Mouse (Mus musculus): Measurements from ENCODE around the gene Bmp10. TPM values are rescaled to one million over a fixed set of nuclear protein-coding genes. Genes with fewer than 3 reads are reported as not detected.

Gene Bmp10
- polyA plus RNA-seq, 1 experiment from 2014 or later = 0.32 TPM

- Histone ChIP-seq H3K4me1 (peaks cover 21% of the 10 kb centered on the region), H3K4me2 (no peak overlapping the region), H3K4me3 (no peak overlapping the region), H3K27ac (no peak overlapping the region), H3K9me3 (replicated peaks) (no peaks in the 10 kb centered on the region), H3K9ac (no peak overlapping the region), H3K36me3 (no peaks in the 10 kb centered on the region), H3K27me3 (replicated peaks) (no peaks in the 10 kb centered on the region)
- ATAC-seq = no peak
- WGBS (ENCODE audit: insufficient replicate concordance) = 50% methylated on average over 6 of the region's 6 CpGs
These were observed 27.3 kb upstream of the Bmp10 start for GRCm38 (mm10) chr6:87401456-87401855.

- WGBS (ENCODE audit: insufficient replicate concordance) = 36% methylated on average over 3 of the region's 3 CpGs
- Histone ChIP-seq H3K4me1 (0 out of 2 replicates have a peak, but pooled peaks cover 8% of the 10 kb centered on the region), H3K4me2 (no peak overlapping the region), H3K9ac (no peak overlapping the region; the same call in 1 of the 2 replicates), H3K27ac (no peak overlapping the region), H3K4me3 (no peak overlapping the region), H3K9me3 (replicated peaks) (no peaks in the 10 kb centered on the region), H3K27me3 (replicated peaks) (no peaks in the 10 kb centered on the region), H3K36me3 (no peaks in the 10 kb centered on the region)
- no peak for ATAC-seq
These were observed 16.8 kb upstream of the Bmp10 start for GRCm38 (mm10) chr6:87412011-87412410.

- H3K9me3 ChIP-seq (replicated peaks) = no peaks in the 10 kb centered on the region
- no peaks in the 10 kb centered on the region for H3K27me3 ChIP-seq (replicated peaks)
- no peak overlapping the region for H3K4me3 ChIP-seq
- ATAC-seq = no peak
- 48% methylated on average over 7 of the region's 7 CpGs for WGBS (ENCODE audit: insufficient replicate concordance)
- no peak overlapping the region for H3K9ac ChIP-seq
- no peak overlapping the region for H3K4me2 ChIP-seq
- H3K4me1 ChIP-seq = peaks cover 15% of the 10 kb centered on the region
- H3K36me3 ChIP-seq = no peaks in the 10 kb centered on the region
- no peak overlapping the region for H3K27ac ChIP-seq
These were observed 6.5 kb upstream of the Bmp10 start for GRCm38 (mm10) chr6:87422304-87422703.

DNA sequence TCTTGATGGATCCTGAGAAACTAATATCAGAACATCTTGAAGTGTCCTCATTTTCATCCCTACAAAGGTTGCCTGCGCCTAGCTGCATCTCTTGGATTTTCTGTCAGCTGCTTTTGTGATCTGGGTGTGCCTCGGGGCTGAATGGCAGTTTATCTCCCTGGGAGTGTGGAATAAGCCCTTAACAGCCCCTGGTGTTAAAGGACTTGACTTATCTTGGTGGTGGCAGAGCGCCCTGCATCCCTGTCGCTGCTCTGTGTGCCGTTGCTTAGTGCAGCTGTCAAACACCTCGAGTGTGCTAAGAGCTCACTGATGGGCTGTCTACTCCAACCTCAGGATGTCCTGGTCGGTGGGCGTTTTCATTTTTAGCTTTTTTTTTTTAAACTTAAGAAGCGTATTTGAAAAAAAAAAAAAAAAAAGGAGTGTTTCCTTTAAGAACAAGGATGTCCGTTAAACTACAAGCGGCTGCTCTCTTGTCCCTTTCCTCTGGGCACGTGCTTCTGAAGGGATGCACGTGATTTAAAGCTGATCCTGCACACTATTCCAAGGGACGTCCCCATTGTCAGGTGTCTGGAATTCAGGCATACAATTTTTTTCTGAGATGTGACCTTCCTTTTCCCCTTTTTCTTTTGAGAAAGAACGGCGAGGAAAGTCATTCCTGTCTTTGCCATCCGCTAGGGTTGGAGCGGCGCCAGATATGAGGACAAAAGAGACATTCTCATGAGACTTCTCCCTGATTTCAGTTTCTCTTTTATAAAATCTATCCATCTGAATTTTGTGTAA, 4.6 kb upstream of the Bmp10 start:
- WGBS (ENCODE audit: insufficient replicate concordance) = 48% methylated on average over 19 of the region's 19 CpGs
- peaks cover 15% of the 10 kb centered on the region for H3K4me1 ChIP-seq
- H3K27ac ChIP-seq = no peak overlapping the region
- H3K4me2 ChIP-seq = no peak overlapping the region
- no peaks in the 10 kb centered on the region for H3K36me3 ChIP-seq
- no peak overlapping the region for H3K4me3 ChIP-seq
- no peaks in the 10 kb centered on the region for H3K27me3 ChIP-seq (replicated peaks)
- H3K9me3 ChIP-seq (replicated peaks) = no peaks in the 10 kb centered on the region
- H3K9ac ChIP-seq = no peak overlapping the region
- no peak for ATAC-seq

- no peak overlapping the region for H3K27ac ChIP-seq
- 49% methylated on average over 5 of the region's 5 CpGs for WGBS (ENCODE audit: insufficient replicate concordance)
- no peak overlapping the region for H3K4me3 ChIP-seq
- H3K4me2 ChIP-seq = no peak overlapping the region
- no peak overlapping the region for H3K9ac ChIP-seq
- no peak for ATAC-seq
- no peaks in the 10 kb centered on the region for H3K9me3 ChIP-seq (replicated peaks)
- H3K4me1 ChIP-seq = peaks cover 12% of the 10 kb centered on the region
- no peaks in the 10 kb centered on the region for H3K36me3 ChIP-seq
- no peaks in the 10 kb centered on the region for H3K27me3 ChIP-seq (replicated peaks)
These were observed 1.8 kb upstream of the Bmp10 start for GRCm38 (mm10) chr6:87426954-87427353.

DNA sequence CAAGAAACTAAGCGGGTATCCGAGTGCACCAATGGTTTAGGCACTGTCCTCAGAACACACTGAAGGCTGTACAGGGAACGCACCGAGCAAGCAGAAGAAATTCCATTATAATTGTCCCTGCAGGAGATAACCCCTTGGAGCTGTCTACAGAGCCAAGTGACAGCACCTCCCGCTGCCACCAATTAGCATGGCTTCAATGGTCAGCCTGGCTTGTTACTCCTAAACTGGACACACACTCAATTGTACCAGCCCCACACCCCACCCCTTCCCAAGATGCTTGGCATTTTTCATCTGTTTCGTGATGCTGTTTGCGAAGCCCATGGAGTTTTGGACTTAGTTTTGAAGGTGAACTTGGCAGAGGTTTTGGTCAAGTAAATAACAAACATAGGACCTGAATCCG, 1.2 kb upstream of the Bmp10 start:
- 67% methylated on average over 8 of the region's 8 CpGs for WGBS (ENCODE audit: insufficient replicate concordance)
- no peak overlapping the region for H3K27ac ChIP-seq

DNA sequence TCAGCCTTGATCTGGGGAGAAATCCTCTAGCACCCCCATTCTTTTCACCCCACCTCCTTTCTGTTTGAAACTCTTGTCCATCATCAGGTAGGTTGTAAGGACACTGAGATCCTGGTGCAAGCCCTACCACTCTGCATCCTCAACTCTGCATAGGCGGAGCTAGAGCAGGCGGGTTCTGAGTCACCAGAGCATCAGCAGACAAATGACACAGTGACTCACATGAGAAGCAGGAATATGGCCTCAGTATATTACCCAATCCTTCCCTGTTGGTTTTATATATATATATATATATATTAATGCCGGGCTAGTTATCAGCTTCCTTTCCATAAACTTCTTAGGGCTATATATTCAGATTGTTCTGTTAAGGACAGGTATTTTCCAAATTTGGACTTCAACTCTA, 7.0 kb downstream of the Bmp10 start:
- Histone ChIP-seq H3K9me3 (replicated peaks) (no peaks in the 10 kb centered on the region), H3K4me2 (no peak overlapping the region), H3K9ac (no peak overlapping the region), H3K36me3 (no peaks in the 10 kb centered on the region), H3K4me1 (no peaks in the 10 kb centered on the region), H3K27ac (no peak overlapping the region), H3K27me3 (replicated peaks) (no peaks in the 10 kb centered on the region), H3K4me3 (no peak overlapping the region)
- 81% methylated on average over 2 of the region's 3 CpGs for WGBS (ENCODE audit: insufficient replicate concordance)
- no peak for ATAC-seq

More for the DNA sequence above, 1.2 kb upstream of the Bmp10 start:
- Histone ChIP-seq H3K4me2 (no peak overlapping the region), H3K36me3 (no peaks in the 10 kb centered on the region), H3K9ac (no peak overlapping the region), H3K9me3 (replicated peaks) (no peaks in the 10 kb centered on the region), H3K4me1 (peaks cover 12% of the 10 kb centered on the region), H3K27me3 (replicated peaks) (no peaks in the 10 kb centered on the region), H3K4me3 (no peak overlapping the region)
- no peak for ATAC-seq

GRCm38 (mm10) chr6:87436745-87437144, 8.0 kb downstream of the Bmp10 start:
- Histone ChIP-seq H3K27me3 (replicated peaks) (no peaks in the 10 kb centered on the region), H3K27ac (no peak overlapping the region), H3K4me2 (no peak overlapping the region), H3K4me3 (no peak overlapping the region), H3K9me3 (replicated peaks) (no peaks in the 10 kb centered on the region), H3K9ac (no peak overlapping the region), H3K36me3 (no peaks in the 10 kb centered on the region), H3K4me1 (no peaks in the 10 kb centered on the region)
- no peak for ATAC-seq
- WGBS (ENCODE audit: insufficient replicate concordance) = 72% methylated on average over 8 of the region's 8 CpGs

GRCm38 (mm10) chr6:87443253-87443652, 14.5 kb downstream of the Bmp10 start:
- no peak for ATAC-seq

DNA sequence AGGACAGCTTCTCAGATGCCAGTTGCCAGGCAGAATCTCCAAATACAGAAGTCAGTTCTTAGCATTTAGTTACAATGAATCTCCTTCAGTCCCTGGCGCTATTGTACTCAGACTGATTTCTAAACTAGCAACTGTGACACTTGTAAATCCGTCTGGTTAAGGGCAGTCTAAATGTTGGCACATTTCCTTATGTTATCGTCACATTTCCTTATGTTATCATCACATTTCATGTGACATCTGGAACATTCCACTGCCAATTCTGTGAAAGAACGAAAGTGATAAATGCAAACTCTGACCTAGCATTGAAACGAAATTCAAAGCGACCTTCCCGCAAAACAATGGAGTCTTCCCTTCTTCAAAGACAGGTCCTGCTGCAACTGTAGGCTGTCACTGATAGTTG, 16.4 kb downstream of the Bmp10 start:
- Histone ChIP-seq H3K4me2 (no peak overlapping the region), H3K9ac (no peak overlapping the region), H3K4me3 (no peak overlapping the region), H3K4me1 (no peaks in the 10 kb centered on the region), H3K36me3 (no peaks in the 10 kb centered on the region), H3K9me3 (replicated peaks) (no peaks in the 10 kb centered on the region), H3K27me3 (replicated peaks) (no peaks in the 10 kb centered on the region; the same call in 1 of the 2 replicates), H3K27ac (no peak overlapping the region)
- ATAC-seq = no peak
- 58% methylated on average over 7 of the region's 7 CpGs for WGBS (ENCODE audit: insufficient replicate concordance)

More at GRCm38 (mm10) chr6:87443253-87443652, 14.5 kb downstream of the Bmp10 start:
- H3K9ac ChIP-seq = no peak overlapping the region
- H3K36me3 ChIP-seq = no peaks in the 10 kb centered on the region
- no peak overlapping the region for H3K27ac ChIP-seq
- 57% methylated on average over 11 of the region's 11 CpGs for WGBS (ENCODE audit: insufficient replicate concordance)
- no peaks in the 10 kb centered on the region for H3K27me3 ChIP-seq (replicated peaks)
- no peak overlapping the region for H3K4me2 ChIP-seq
- H3K9me3 ChIP-seq (replicated peaks) = no peaks in the 10 kb centered on the region
- no peaks in the 10 kb centered on the region for H3K4me1 ChIP-seq
- no peak overlapping the region for H3K4me3 ChIP-seq

- H3K27me3 ChIP-seq (replicated peaks) = no peaks in the 10 kb centered on the region; the same call in 1 of the 2 replicates
- H3K4me3 ChIP-seq = no peak overlapping the region
- H3K27ac ChIP-seq = no peak overlapping the region
- H3K9ac ChIP-seq = no peak overlapping the region
- 61% methylated on average over 4 of the region's 4 CpGs for WGBS (ENCODE audit: insufficient replicate concordance)
- no peaks in the 10 kb centered on the region for H3K36me3 ChIP-seq
- no peak overlapping the region for H3K4me2 ChIP-seq
- no peaks in the 10 kb centered on the region for H3K4me1 ChIP-seq
- no peak for ATAC-seq
- no peaks in the 10 kb centered on the region for H3K9me3 ChIP-seq (replicated peaks)
These were observed 18.4 kb downstream of the Bmp10 start for GRCm38 (mm10) chr6:87447217-87447616.

DNA sequence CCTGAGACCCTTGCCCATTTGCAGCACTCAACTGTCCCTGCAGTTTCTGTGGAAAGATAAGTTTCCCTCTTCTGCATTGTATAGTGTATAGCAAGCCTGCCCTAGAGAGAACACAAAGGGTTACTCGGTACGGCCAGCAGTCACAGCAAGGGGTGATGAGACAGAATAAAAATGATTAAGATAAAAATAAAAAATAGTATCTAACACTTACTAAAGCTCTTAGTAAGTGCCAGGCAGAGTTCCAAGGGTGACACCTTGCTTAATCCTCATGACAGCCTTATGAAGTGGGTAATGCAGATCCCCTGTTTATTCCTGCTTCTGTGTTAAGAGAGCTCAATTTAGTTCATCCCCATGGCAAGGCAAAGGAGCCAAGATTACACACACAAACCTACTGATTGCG, 20.7 kb downstream of the Bmp10 start:
- H3K4me1 ChIP-seq = no peaks in the 10 kb centered on the region
- H3K4me3 ChIP-seq = no peak overlapping the region
- H3K27me3 ChIP-seq (replicated peaks) = no peaks in the 10 kb centered on the region; the same call in 1 of the 2 replicates
- H3K36me3 ChIP-seq = no peaks in the 10 kb centered on the region
- WGBS (ENCODE audit: insufficient replicate concordance) = 67% methylated on average over 3 of the region's 3 CpGs
- H3K27ac ChIP-seq = no peak overlapping the region
- H3K9ac ChIP-seq = no peak overlapping the region
- H3K9me3 ChIP-seq (replicated peaks) = no peaks in the 10 kb centered on the region
- ATAC-seq = no peak
- H3K4me2 ChIP-seq = no peak overlapping the region

- no peak overlapping the region for H3K9ac ChIP-seq
- H3K4me1 ChIP-seq = no peaks in the 10 kb centered on the region
- 35% methylated on average over 3 of the region's 3 CpGs for WGBS (ENCODE audit: insufficient replicate concordance)
- no peaks in the 10 kb centered on the region; the same call in 1 of the 2 replicates for H3K27me3 ChIP-seq (replicated peaks)
- no peak overlapping the region for H3K4me2 ChIP-seq
- ATAC-seq = no peak
- H3K9me3 ChIP-seq (replicated peaks) = no peaks in the 10 kb centered on the region
- no peak overlapping the region for H3K27ac ChIP-seq
- no peak overlapping the region for H3K4me3 ChIP-seq
- H3K36me3 ChIP-seq = no peaks in the 10 kb centered on the region
These were observed 22.2 kb downstream of the Bmp10 start for GRCm38 (mm10) chr6:87451016-87451415.
